Mouse (Mus musculus) retina, postnatal 1 day (tissue): ENCODE measurements at regions not wholly inside any gene's neighbourhood (a gene's known extent, or its start where the extent isn't known, plus 50 kb on each side); places are given as distances from the start of the nearest gene placed in this dataset.

Source experiments
- DNase-seq: peaks from one replicate; pipeline ENCODE4 v3.0.0-alpha.2; 2012

DNA sequence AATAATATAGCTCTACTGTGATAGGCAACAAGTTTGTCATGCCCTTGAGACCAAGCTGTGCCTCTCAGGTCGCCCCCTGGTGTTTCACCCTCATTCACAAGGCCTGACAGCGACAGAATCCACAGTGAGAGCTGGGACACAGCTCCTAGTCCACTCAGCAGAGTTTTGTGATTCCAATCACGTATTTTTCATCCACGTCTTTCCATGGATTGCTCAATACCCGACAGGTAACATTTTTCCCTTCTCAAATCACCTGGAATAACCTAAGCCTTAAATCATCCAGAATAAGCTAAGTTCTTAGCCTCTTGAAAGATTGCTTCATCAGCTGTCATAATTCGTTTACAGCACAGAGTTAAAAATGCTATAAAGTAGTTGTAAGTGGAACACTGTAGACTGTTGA, 211.3 kb downstream of the Ccdc91 start:
- no peak for DNase-seq

DNA sequence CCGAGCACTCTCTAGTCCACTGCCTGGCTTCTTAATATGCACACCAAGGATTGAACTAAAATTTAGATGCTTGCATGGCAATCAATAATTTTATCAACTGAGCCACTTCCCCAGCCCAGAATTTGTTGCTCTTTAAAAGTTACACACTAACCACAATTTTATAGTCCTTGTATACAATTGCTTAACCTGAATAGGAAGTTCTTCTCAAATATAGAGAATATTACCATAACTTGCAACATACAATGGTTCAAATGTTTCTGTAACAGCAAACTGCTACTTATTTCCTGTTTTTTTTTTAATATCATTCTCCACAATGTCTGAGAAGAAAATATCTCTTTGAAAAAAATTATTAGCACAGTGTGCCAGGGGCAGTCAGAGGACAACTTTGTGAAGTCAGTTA, 222.6 kb downstream of the Ccdc91 start:
- DNase-seq, result no peak

DNA sequence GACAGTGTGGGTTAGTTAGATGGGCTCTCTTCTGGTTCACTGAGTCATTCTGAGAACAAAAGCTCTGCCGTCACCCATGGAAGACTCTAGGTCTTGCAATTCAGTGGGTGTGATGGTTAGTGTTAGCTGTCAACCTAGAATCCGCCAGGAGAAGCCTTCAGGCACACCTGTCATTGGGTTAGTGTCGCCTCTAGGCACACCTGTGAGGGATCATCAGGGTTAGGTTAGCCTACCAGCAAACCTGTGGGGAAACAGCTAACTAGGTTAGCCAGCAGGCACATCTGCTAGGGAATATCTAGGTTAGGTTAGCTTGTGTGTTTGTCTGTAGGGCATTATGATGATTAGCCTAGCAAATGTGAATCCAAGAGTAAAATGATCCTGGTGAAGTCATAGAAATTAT, 223.8 kb downstream of the Ccdc91 start:
- DNase-seq, result no peak

GRCm38 (mm10) chr6:147700629-147701028, 225.0 kb downstream of the Ccdc91 start:
- no peak for DNase-seq

- no peak for DNase-seq
Measured at GRCm38 (mm10) chr6:147701956-147702355, 226.3 kb downstream of the Ccdc91 start.

GRCm38 (mm10) chr6:147704297-147704696, 228.7 kb downstream of the Ccdc91 start:
- DNase-seq, result no peak

DNA sequence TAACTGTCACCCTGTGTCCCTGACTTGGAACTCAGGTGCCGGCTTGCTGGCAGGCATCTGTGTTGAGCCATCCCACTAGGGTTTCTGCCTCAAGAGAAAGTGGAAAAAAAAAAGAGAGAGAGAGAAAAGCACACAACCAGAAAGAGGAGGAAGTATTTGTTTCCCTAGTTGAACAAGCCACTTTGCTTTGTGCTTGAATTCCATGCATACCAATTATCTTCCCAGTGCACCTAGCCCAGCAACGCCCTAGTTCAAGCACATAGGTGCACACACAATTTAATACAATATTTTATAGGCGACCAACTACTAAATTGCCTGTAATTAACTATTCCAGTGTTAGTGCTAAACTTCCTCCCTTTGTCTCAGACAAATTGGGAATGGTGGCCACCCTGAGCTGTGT, 230.3 kb downstream of the Ccdc91 start:
- DNase-seq, result no peak

DNA sequence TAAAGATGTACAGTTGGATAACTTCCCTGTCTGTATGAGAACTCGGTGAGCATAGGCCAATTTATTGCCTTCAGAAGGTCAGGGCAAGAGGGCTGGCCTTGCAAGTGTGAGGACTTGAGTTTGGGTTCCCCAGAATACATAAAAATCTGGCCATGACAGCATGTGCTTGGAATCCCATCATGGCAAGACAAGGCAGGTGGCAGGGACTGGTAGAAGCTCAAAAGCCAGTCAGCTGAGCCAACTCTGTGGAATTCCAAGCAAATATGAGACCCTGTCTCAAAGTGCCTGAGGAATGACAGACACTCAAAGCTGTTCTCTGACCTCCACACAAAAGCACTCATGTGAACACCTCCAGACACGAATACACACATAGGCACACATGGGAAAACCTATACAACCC, 231.1 kb downstream of the Ccdc91 start:
- DNase-seq, result no peak

DNA sequence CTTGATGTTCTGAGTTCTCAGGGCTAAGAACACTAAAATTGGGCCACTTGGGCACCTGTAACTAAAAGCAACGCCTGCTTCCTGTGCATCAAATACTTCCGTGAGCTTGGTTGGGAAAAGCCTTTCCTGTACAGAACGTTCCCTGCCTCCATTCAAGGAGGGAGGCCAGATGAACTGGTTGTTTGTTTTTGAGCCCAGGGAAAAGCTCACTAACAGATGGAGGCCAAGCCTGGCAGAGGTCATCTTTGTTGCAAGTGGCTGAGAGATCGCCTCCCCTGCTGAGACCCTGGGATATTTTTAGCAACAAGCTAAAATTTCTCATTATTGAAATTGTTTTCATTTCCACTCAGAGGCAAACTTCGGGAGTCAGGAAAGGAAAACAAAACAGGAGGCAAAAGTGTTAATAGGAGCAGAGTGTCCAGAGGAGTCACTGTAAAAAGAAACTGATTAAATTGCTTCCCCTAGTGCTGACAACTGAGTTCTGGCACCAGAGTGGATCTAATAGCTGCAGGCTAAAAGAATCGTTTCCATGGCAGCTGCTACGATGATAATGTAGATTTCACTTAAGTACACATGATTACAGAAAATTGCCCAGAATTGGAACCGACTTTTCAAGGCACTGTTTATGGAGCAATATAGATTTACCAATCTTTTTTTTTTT, 242.6 kb downstream of the Ccdc91 start:
- DNase-seq, result peak; percentile 26

DNA sequence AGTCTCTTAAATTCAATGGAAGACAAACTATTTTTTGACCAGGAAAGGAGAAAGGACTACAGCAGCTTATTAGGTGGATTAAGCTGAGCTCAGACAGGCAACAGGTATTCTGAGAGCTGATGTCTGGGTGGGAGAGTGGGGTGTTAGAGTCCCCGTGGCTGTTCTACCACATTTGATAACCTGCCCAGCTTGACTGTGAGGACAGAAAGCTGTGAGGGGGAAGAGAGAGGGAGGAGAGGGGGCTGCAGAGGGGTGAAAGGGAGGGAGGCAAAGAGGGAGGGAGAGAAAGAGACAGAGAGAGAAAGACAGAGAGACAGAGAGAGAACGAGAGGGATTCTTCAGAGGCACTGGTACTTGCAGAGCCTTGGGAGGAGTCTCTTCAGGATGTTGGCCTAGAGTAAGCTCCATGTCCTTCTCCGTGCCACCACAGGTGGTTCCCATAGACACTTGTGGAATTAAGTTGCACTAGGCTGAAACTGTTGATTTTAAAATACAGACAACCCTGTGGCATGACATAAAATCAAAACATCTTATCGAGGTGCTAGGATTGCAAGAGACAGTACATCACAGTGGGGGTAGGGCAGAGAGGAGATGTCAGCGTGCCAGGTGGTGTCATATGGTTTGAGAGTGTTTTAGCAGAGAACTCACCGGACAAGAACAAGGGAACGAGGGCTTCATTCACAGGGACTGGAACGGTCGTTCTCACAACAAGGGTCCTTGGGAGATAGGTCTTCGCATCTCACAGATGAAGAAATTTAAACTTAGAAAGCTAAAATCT, 243.3 kb downstream of the Ccdc91 start:
- DNase-seq, result peak; percentile 8

- DNase-seq, result no peak
Measured at GRCm38 (mm10) chr6:147719539-147719938, 243.9 kb downstream of the Ccdc91 start.

DNA sequence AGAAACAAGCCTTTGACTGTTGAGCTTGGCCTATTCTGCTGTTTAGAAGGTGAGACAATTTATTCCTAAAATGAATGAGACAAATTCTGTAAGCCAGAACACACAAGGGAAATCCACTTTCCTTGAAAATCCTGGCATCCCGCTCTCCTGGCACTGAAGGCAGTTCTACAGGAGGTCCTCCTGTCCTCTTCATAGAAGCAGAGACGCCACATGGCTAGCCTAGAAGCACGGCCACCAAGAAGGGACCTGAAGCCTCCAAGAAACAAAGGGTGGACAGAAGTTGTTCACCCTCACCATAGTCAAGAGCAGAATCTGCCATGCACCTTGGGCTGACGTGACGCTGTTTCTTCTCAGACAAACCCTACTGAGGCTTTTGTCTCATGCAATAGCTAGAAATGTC, 247.7 kb downstream of the Ccdc91 start:
- no peak for DNase-seq

DNA sequence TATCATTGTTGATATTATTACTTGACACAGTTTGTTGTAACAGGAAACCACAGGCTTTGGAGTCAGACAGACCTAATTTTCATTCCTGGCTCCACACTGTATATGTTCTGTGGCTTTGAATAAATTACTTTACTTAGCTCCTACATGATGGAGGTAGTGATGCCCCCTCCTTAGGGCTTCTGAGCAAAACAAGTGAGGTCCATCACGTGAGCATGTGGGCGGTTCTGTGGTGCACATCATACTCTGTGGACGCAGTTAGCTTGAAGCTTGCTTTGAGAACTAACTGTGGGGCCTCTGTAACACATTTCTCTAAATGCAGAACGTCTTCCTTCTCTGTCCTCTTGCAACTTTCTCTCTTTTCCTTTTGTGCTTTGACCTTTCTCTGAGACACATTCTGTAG, 251.4 kb downstream of the Ccdc91 start:
- DNase-seq, result no peak

- DNase-seq, result no peak
Measured at GRCm38 (mm10) chr6:147727644-147728533, 252.3 kb downstream of the Ccdc91 start.

DNA sequence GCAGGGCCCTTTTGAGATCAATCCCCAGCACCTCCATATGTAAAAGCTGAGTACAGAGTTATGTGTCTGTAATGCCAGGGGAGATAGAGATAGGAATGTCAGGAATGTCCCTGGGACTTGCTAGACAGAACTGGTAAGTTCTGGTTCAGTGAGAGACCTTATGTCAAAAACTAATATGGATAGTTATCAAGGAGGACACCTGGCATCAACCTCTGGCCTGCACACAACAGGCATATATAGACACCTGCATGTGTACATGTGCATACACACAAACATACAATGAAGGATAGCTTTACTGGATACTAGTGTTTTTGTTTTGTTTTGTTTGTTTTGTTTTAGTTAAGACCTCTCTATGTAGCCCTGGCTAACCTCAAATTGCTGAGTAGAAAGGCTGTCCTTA, 254.1 kb downstream of the Ccdc91 start:
- no peak for DNase-seq

DNA sequence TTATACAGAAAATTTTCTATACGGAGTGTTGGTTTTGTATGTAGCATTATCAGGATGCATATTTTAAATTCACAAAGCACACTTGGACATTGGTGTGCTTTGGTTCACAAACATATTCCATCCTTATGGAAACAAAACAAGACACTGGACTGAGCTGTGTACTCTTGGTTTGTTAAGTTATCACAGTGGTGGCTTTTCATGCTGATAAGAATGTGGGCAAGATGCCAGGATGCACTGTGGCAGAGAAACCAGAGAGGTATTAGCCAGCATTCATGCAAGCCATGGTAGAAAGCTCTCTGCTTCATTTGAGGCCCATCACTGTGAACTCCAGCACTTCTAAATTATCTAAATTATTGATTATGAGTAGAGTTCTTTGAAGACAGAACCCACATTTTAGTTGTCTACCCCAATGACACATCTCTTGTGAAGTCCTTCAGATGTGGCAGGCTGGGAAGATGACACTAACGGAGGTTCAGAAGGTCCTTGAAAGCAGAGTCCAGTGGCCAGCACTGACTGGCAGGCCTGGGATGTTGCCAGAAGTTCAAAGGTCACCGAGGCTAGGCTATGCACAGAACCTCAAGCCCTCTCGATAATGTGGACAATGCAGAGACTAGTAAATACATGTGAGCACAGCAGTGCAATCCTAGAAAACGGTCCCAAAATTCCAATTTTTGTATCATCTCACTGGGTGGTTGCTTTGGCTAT, 263.1 kb downstream of the Ccdc91 start:
- DNase-seq, result no peak

DNA sequence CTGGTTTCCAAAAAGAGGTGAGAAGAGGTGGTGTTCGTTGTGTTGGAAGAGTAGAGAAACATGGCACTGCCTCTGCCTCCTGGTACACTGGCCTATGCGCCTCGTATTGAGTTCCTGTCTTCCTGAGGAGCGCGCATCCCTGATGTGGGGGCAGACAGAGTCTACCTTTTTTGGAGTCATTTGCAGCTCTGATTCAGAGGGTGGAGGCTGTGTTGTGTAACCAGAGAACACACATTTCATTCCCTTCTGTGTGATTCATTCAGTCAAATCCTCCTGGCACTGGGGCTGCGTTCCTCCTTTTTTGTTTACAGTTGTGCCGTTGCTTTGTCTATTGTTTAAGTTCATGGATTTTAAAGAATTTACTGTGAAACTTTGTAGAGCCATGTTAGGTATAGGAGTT, 265.8 kb downstream of the Ccdc91 start:
- no peak for DNase-seq

GRCm38 (mm10) chr6:147744081-147744480, 268.5 kb downstream of the Ccdc91 start:
- DNase-seq, result no peak

GRCm38 (mm10) chr6:147745690-147746089, 270.1 kb downstream of the Ccdc91 start:
- no peak for DNase-seq

GRCm38 (mm10) chr6:147747945-147748344, 272.3 kb downstream of the Ccdc91 start:
- DNase-seq, result no peak

DNA sequence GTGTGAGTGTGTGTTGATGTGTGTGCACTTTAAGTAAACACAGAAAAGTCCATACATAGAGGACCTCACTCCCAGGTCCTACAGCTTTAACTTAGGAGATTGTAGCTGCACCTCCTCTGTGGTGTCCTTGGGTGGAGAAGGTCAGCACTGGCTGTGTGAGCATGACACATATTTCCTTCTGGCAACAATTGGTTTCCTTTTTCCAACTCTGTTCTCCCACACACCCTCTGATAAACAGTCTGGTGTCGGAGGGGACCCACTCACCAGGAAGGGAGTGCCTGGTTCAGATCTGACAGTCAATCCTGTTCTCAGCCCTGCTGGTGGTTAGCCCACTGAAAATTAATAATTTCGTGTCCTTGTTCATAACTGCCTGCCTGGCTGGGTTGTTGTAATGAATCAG, 276.7 kb downstream of the Ccdc91 start:
- no peak for DNase-seq

DNA sequence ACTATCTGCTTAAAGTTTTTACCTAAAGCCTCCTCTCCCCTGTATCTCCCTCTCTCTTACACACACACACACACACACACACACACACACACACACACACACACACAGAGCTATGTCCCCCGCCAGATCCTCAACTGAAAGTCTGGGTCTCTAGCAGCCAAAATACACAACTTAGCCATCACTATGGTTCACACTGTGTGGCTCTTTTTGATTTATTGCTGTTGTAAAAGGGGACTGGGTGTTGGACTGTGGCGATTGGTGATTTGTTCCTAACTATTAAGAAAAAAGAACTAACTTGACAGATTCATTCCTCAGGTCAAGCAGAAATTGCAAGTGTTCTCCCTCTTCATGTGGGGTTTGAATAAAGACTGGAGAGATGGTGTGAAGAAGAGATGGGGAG, 278.2 kb downstream of the Ccdc91 start:
- no peak for DNase-seq
